Mouse (Mus musculus): Measurements from ENCODE around the gene Zfhx3.

- TF ChIP-seq EP300 (IDR thresholded peaks at IDR 0.05; ENCODE audit: insufficient read depth, low read depth, low read length) = no peak
- no peak for TF ChIP-seq POLR2A (IDR thresholded peaks at IDR 0.05; ENCODE audit: insufficient read depth, low read length)
Measured at GRCm38 (mm10) chr8:108419162-108419844, 476.9 kb downstream of the Zfhx3 start.
